Mouse (Mus musculus) stomach, postnatal 0 days (tissue): ENCODE results near the gene Cfl1.

ENCODE experiments used
- CTCF ChIP-seq: IDR thresholded peaks from 2 replicates; pipeline ENCODE4 v1.5.1; 2016; ENCODE audit warnings: antibody characterized with exemption, low read depth, mild to moderate bottlenecking, moderate library complexity
- EP300 ChIP-seq: optimal IDR thresholded peaks from 2 replicates; pipeline ENCODE3; 2016; ENCODE audit warnings: antibody characterized with exemption

DNA sequence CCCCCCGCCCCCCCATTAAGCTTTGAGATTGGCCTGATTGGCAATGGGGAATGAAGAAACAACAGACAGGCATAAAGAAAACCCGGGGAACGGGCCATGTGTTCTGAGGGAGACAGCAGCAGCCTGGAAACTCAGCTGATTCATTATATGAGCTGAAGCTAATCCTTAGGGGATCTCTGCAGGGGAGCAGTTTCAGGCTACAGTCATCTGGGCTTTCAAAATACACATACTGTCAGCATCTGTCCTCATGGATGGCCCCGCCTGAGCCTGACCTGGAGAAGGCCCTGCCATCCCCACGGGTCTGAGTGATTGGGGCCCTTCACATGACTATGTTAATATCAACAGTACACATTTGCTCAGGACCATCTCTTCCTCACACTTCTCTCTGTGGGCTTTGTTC is 18.4 kb upstream of the Cfl1 start:
- TF ChIP-seq CTCF = no peak
- TF ChIP-seq EP300 = no peak
